Mouse (Mus musculus): ENCODE measurements at regions not wholly inside any gene's neighbourhood (a gene's known extent, or its start where the extent isn't known, plus 50 kb on each side); places are given as distances from the start of the nearest gene placed in this dataset.

- TF ChIP-seq POLR2A (IDR thresholded peaks at IDR 0.05; ENCODE audit: control insufficient read depth, low read depth, low read length) (no peak), CTCF (IDR thresholded peaks at IDR 0.05; ENCODE audit: control insufficient read depth, insufficient read depth, insufficient replicate concordance, low read depth, low read length) (no peak)
Measured at GRCm38 (mm10) chr12:90930091-90930715, 192.0 kb upstream of the Dio2 start.

All from testis, adult 2 months (tissue).